Mouse (Mus musculus) layer of hippocampus, postnatal 36 days (tissue): Measurements from ENCODE around the gene Gm20855. TPM values are rescaled to one million over a fixed set of nuclear protein-coding genes. Genes with fewer than 3 reads are reported as not detected.
"Not testable (repeated sequence)": the region's sequence is repeated elsewhere in the genome, so short reads cannot be mapped to it uniquely, and the experiment has no call there.

Experiments used
- DNase-seq, 2 experiments: peaks; one replicate each; pipeline ENCODE4 v3.0.0; 2022
- total RNA-seq, 2 experiments: library from RNA; stranded (reverse); gene quantifications; 2 replicates each; pipeline ENCODE4 v1.2.3; 2021

Gm20855 gene
- not detected for total RNA-seq

DNA sequence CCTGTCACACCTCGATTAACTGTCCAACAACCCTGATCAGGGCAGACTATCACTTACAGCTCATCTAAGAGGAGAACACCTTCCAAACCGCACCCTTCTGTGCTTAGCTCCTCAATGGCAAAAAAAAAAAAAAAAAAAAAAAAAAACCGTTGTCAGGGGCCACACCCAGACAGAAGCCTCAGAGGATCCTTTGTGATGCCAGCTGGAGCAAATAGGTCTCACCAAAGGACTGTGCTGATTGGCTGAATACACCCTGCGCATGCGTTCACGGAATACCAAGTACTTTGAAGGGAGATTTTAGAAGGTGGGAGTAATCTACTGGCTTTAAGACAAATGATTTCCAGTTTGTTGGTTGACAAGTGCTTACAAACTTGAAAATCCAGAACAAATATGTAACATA, at the start of gene Gm20855:
TSS of gene Gm20855 (minus strand) at position 101 of the 400 bp plus-strand sequence.
- not testable (repeated sequence) for DNase-seq
